Mouse (Mus musculus) ES-Bruce4 (cell line): ENCODE measurements at regions not wholly inside any gene's neighbourhood (a gene's known extent, or its start where the extent isn't known, plus 50 kb on each side); places are given as distances from the start of the nearest gene placed in this dataset.

Experiments used
- H3K27ac ChIP-seq: 2 replicates; pipeline ENCODE4 v1.5.1; 2012; ENCODE audit warnings: low read length, inconsistent platforms; ENCODE audit not compliant: insufficient read depth
- H3K27me3 ChIP-seq: 2 replicates; pipeline ENCODE4 v1.6.1; 2012; ENCODE audit warnings: mild to moderate bottlenecking, low read length, inconsistent platforms; ENCODE audit not compliant: control insufficient read depth, poor library complexity, insufficient read depth, severe bottlenecking
- H3K36me3 ChIP-seq: 2 replicates; pipeline ENCODE4 v1.6.1; 2012; ENCODE audit warnings: inconsistent platforms, mild to moderate bottlenecking, low read length, moderate library complexity; ENCODE audit not compliant: control insufficient read depth, poor library complexity, insufficient read depth, severe bottlenecking
- H3K4me1 ChIP-seq: one replicate; pipeline ENCODE4 v1.8.1; 2011; ENCODE audit warnings: low read length; ENCODE audit not compliant: control insufficient read depth, insufficient read depth
- H3K4me3 ChIP-seq: 2 replicates; pipeline ENCODE4 v1.5.1; 2011; ENCODE audit warnings: low read depth, mild to moderate bottlenecking, low read length
- H3K9ac ChIP-seq: 2 replicates; pipeline ENCODE4 v1.6.1; 2012; ENCODE audit warnings: low read depth, mild to moderate bottlenecking, inconsistent platforms; ENCODE audit not compliant: poor library complexity, severe bottlenecking
- H3K9me3 ChIP-seq: replicated peaks from 2 replicates; pipeline ENCODE4 v1.6.1; 2012; ENCODE audit warnings: mild to moderate bottlenecking, low read length, inconsistent platforms; ENCODE audit not compliant: control insufficient read depth, poor library complexity, insufficient read depth, severe bottlenecking
- CTCF ChIP-seq: IDR thresholded peaks from one replicate; pipeline ENCODE4 v1.8.1; 2011; ENCODE audit warnings: low read depth, low read length
- EP300 ChIP-seq: IDR thresholded peaks from 2 replicates; pipeline ENCODE4 v1.6.1; 2011; ENCODE audit warnings: low read depth, low read length; ENCODE audit not compliant: insufficient read depth
- POLR2A ChIP-seq: IDR thresholded peaks from one replicate; pipeline ENCODE4 v1.8.1; 2011; ENCODE audit warnings: low read length; ENCODE audit not compliant: insufficient read depth

DNA sequence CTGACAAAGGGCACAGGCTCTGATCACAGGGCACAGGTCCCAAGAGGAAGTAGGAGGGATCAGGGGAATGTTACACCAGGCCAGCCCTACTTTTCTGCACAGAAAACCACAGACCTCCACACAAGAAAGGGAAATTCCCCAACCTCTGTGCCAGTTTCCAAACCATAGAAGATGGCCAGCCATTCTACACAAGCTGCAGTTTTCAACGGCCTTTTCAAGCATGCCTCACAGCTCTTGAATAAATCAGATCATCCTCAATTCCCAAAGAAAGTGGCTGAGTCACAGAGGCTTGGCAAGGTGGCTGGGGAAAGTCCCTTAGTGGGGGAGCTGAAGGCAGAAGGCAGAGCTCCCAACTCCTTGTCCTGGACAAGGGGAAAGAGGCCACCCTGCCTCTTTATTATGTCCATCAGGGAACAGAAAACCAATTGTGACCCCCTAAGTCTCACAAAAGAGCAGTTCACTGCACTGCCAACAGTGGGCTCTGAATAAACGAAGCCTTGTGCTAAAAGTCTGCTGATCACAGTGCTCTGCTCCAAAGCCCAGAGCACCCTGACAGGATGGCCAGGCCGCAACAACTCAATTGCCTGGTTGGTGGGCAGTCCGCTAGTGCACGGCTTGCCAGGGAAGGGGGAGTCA is 120.0 kb upstream of the Cd180 start:
- Histone ChIP-seq H3K27ac (no peak overlapping the region), H3K4me3 (no peak overlapping the region), H3K27me3 (no peaks in the 10 kb centered on the region), H3K4me1 (no peaks in the 10 kb centered on the region), H3K9ac (no peak overlapping the region), H3K9me3 (no peaks in the 10 kb centered on the region), H3K36me3 (no peaks in the 10 kb centered on the region)
- TF ChIP-seq EP300 (no peak), CTCF (no peak), POLR2A (no peak)

DNA sequence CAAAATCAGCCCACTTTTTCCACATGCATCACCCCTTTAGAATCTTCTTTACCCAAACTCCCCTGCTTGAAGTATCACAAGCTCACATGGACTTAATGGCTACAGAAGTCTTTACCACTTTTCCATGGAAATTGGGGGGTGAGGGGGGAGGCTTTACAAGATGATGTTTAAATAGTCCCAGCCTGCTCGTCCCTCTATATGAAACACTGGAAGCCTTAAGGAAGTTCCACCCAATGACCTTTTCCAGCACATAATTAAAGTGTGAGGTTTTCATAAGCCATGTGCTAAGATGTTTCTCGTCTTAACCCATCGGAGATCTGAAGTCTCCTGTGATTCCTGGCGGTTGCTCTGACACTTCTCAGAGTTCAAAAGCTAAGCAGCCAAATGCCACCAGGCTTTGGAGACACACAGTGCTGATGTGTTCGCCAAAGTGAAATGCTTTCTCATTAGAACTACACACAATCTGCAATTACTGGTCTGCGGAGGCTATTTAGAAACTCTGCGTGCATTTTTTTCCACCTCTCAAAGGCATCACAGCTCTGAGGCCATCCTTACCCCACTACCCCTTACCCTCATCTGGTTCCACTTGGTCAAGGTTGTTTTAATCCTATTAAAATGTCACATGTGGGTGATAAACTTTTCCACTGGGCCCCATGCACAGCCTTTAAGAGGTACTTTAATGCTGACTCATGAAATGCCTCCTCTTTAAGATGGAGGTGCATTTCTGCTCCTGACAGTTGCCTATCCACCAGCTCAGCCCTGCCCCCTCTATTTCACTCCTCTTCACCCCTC is 116.3 kb upstream of the Cd180 start:
- no peaks in the 10 kb centered on the region for H3K27me3 ChIP-seq

DNA sequence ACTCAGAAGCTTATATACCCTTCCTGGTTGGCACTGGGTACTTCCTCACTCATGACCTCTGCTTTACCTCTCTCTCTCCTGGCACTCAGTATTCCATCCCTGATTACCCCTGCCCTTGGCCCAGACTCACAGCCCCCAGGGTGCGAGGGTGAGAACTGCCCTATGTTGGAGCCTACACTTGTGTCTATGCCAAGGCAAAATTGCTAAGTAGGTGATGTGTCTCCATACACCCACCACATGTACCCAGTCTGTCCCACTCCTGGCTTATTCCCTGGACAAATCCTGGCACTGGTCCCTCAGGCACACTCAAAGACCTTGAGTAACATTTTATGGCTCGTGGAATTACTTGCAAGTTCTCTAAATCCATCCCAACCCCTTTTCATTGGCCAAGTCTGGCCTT is 114.5 kb upstream of the Cd180 start:
- Histone ChIP-seq H3K4me1 (no peaks in the 10 kb centered on the region), H3K36me3 (no peaks in the 10 kb centered on the region), H3K4me3 (no peak overlapping the region), H3K9me3 (no peaks in the 10 kb centered on the region), H3K9ac (no peak overlapping the region), H3K27ac (no peak overlapping the region), H3K27me3 (no peaks in the 10 kb centered on the region)
- TF ChIP-seq CTCF (no peak), EP300 (no peak), POLR2A (no peak)

More for the DNA sequence above, 116.3 kb upstream of the Cd180 start:
- no peaks in the 10 kb centered on the region for H3K36me3 ChIP-seq
- H3K4me3 ChIP-seq = no peak overlapping the region
- H3K27ac ChIP-seq = no peak overlapping the region
- no peaks in the 10 kb centered on the region for H3K9me3 ChIP-seq
- TF ChIP-seq POLR2A (no peak), CTCF (no peak), EP300 (no peak)
- H3K4me1 ChIP-seq = no peaks in the 10 kb centered on the region
- H3K9ac ChIP-seq = no peak overlapping the region

DNA sequence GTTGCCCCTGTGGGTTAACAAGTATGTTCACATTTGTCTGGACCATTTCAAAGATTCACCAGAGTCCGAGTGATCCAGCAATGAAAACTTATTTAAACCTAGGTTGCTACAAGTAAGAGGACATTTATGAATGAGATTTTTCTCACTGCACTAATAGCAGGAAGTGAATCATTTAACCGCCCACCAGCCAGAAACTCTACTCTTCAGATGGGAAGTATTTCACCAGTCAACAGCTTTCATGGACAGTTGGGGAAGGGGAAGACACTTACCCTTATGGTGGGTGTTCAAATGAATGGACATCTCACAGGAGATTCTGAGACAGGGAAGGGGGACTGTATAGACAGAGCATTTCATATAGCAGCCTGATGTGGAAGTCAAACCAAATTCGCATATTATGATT is 113.7 kb upstream of the Cd180 start:
- no peaks in the 10 kb centered on the region for H3K36me3 ChIP-seq
- no peaks in the 10 kb centered on the region for H3K27me3 ChIP-seq
- H3K4me3 ChIP-seq = no peak overlapping the region
- H3K27ac ChIP-seq = no peak overlapping the region
- H3K9ac ChIP-seq = no peak overlapping the region
- no peaks in the 10 kb centered on the region for H3K9me3 ChIP-seq
- TF ChIP-seq POLR2A (no peak), EP300 (no peak), CTCF (no peak)
- no peaks in the 10 kb centered on the region for H3K4me1 ChIP-seq

DNA sequence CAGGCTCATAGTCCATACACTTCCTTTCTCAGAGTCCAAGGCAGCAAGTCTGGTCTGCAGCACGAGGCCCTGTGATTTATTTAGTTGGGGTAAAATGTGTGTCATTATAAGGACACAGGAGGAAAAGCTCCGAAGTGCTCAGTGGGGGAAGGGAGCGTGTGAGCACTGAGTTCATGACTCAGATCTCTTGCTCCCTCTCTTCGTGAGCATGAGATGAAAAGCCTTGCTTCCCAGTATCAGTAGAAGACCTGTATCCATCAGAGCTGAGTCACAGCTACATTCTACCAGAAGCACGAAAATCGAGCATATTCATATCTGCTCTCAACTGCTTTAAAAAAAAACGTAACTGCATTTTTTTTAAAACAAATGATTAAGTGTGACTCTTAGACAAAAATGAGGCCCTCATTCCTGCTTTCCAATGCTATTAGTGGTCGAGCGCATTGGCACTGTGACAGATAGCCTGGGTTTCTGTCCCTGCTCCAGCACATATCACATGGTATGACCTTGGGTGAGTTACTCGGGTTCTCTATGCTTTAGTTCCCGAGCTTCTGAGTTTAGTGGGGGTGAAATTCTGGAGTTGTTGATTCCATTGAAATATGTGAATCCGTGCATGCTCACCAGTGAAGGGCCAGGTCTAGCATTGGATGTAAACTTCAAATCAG is 109.2 kb upstream of the Cd180 start:
- H3K4me1 ChIP-seq = no peaks in the 10 kb centered on the region
- no peaks in the 10 kb centered on the region for H3K36me3 ChIP-seq
- H3K27me3 ChIP-seq = no peaks in the 10 kb centered on the region
- TF ChIP-seq POLR2A (no peak), CTCF (no peak), EP300 (no peak)
- H3K4me3 ChIP-seq = no peak overlapping the region
- no peak overlapping the region for H3K27ac ChIP-seq
- H3K9me3 ChIP-seq = no peaks in the 10 kb centered on the region
- H3K9ac ChIP-seq = no peak overlapping the region

DNA sequence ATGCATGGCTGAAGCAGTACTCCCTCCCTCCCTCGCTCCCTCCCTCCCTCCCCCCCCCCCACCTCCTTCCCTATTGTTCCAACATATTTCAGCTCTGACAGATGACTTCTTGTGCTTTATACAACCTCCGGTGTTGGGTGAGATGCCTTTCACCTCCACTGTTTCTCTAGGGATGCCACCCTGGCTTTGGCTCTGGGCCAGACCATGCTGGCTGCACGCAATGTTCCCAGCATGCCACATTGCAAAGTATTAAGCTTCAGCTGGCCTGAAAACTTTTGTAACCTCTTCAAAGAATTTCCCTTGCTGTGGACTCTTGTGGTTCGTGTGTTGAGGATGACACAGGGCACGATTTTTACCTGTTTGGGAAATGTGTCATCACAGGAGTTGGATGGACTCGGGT is 107.1 kb upstream of the Cd180 start:
- no peaks in the 10 kb centered on the region for H3K36me3 ChIP-seq
- H3K9me3 ChIP-seq = no peaks in the 10 kb centered on the region
- H3K9ac ChIP-seq = no peak overlapping the region
- H3K4me1 ChIP-seq = no peaks in the 10 kb centered on the region
- no peak overlapping the region for H3K27ac ChIP-seq
- no peaks in the 10 kb centered on the region for H3K27me3 ChIP-seq
- TF ChIP-seq EP300 (no peak), POLR2A (no peak), CTCF (no peak)
- H3K4me3 ChIP-seq = no peak overlapping the region
